Mouse (Mus musculus) MEL-GATA-1-ER (cell line): Measurements from ENCODE around the gene Sh3glb2.

Source experiments
- DNase-seq: peaks from one replicate; pipeline ENCODE4 v3.0.0-alpha.2; 2012; ENCODE audit warnings: low read depth; ENCODE audit errors: extremely low read depth

Sh3glb2 gene

GRCm38 (mm10) chr2:30380564-30381376 is 21.6 kb upstream of the Sh3glb2 start:
- no peak for DNase-seq

- DNase-seq, result no peak
Observed at GRCm38 (mm10) chr2:30379307-30379706, 20.2 kb upstream of the Sh3glb2 start.

GRCm38 (mm10) chr2:30377721-30378120 is 18.6 kb upstream of the Sh3glb2 start:
- no peak for DNase-seq

DNA sequence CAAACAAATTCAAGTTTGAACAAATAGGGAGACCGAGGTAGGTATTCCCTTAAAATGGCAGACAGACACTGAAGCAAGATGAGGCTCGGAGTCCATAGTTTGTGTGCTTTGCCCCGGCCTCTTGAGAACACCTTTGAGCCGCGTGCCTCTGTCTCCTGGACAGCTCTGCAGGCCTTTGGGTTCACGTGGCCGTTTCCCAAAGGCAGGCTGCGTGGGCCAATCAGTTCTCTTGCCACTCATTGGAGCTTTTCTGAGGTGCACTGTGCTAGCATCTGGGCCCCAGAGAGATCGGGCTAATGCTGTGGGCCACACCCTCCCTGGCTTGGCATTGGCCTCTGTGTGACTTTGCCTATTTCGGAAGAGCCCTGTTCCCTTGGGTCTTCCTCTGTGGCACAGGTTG is 16.8 kb upstream of the Sh3glb2 start:
- DNase-seq, result no peak

GRCm38 (mm10) chr2:30372726-30373125 is 13.6 kb upstream of the Sh3glb2 start:
- DNase-seq, result no peak

DNA sequence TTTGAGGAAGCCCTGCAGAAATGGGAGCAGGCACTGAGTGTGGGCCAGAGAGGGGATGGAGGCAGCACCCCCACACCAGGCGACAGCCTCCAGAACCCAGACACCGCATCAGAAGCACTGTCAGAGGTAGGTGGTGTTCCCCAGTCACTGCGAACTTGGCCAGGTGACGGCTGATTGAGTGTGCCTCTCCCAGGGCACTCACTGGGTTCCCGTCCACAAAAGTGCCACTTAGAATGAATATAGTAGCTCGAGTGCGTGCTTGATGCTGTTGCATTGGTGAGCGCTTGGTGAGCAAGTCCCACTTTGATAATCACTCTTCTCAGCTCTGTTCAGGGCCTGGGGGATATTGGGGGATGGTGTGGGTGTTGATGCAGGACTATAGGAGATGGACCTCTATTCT is 12.4 kb upstream of the Sh3glb2 start:
- no peak for DNase-seq

DNA sequence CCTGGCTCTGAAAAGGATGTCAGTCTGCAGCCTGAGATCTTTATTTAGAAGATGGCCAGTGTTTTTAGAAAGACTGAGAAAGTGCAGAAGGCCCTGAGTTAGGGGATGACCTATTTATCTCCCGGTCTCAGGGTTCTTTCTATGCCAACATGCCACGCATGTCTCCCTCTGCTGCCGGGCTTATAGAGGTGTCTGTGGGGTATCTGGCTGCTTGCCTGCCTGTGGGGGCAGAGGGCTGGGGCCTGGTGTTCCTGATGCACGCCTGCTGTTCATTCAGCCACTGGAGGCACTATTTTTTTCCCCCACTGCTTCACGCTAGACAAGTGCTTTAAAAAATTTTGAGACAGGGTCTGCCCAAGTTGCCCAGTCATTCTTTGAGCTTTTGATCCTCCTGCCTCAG is 7.1 kb upstream of the Sh3glb2 start:
- DNase-seq, result no peak

DNA sequence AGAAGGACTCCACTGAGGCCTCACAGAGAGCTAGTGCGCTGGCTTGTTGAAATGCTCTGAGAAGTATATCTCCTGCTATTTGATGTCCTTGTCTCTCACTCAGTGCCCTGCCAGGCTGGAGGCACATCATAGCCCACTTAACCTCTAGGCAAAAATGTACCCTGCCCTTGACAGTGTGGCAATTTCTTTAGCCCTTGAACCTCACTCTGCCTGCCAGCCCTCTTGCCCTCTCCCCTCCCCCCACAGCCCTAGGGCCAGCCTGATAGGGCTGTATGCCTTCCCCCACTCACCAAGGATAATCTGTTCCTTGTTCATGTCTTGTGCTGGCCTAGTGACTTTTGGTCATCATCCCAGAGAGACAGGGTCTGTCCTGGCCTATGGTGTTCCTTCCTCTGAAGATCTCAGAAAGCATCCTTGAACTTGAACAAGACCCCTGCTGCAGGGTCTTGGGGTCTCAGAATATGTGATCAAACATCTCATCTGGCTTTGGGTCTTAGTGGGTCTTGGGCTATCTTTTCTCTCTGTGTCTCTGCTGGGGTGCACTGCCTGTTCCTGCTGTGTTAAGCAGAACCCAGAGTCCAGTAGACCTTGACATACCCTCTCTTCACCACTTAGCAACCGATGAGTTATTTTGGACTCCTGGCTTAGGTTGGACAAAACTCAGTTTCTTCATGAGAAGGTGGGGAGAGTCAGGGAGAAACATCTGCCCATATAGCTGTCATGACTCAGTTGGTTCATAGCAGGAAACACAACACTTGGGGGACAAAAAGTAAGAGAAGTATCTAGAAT is 6.3 kb upstream of the Sh3glb2 start:
- no peak for DNase-seq

GRCm38 (mm10) chr2:30363773-30364650 is 4.9 kb upstream of the Sh3glb2 start, which contains the start of gene Miga2:
Gene Miga2, plus strand, starts transcription at chr2:30364233.
- peak; percentile 98 for DNase-seq

GRCm38 (mm10) chr2:30362865-30363264 is 3.7 kb upstream of the Sh3glb2 start:
- no peak for DNase-seq

GRCm38 (mm10) chr2:30360626-30361025 is 1.5 kb upstream of the Sh3glb2 start:
- no peak for DNase-seq

- DNase-seq, result no peak
Observed at GRCm38 (mm10) chr2:30357552-30358510, 1.3 kb downstream of the Sh3glb2 start.

GRCm38 (mm10) chr2:30356906-30357305 is 2.2 kb downstream of the Sh3glb2 start:
- DNase-seq, result no peak

DNA sequence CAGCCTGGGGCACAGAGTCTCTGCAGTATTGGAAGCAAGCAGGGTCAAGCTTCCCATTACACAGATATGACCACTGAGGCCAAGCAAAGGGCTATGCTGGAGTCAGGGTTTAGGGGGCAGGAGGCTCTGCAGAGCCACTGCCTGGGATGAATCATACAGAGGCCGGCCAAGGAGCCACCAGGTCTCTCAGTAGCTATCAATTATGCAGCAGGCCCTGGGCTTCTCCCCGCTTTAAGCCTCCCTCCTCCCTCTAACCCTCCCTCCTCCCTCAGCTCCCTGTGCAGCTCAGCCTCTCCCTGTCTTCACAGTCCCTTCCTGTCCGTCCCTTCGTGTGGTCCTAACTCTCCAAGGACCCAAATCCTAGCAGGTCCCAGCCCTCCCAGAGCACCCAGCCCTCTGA is 2.9 kb downstream of the Sh3glb2 start:
- no peak for DNase-seq

DNA sequence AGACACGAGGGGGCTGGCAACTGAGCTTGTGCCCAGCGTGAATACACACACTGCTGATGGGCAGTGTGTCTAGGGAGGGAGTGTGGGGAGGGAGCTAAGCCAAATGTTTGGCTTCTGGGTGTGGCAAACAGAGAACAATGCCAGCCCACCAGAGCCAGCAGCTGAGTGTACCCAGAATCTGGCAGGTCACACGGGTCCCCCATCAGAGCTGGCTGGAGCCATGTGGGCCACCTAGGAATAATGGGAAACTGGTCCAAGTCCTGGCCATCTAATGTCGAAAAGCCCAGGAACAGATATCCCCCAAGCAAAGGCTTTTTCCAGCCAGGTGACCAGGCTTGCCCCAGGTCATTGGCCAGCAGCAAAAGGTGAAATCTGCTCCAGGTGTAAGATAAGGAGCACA is 3.3 kb downstream of the Sh3glb2 start:
- DNase-seq, result no peak

DNA sequence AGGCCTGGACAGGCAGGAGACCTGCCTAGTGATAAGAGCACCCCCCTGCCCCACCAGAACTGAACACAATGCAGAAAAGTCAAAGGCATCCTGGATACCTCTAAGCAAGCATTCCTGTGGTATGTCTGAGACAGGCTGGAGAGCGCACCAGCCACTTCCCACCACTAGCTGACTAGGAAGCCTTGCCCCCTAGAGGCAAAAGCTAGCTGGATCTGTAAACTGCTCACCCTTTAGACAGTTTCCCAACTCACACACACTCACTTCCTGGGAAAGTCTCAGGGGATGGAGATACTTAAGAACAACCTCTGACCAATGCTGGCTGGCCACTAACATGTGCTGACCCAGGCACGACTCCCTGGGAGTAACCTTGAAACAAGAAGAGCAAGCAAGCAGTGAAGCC is 8.0 kb downstream of the Sh3glb2 start:
- DNase-seq, result no peak

DNA sequence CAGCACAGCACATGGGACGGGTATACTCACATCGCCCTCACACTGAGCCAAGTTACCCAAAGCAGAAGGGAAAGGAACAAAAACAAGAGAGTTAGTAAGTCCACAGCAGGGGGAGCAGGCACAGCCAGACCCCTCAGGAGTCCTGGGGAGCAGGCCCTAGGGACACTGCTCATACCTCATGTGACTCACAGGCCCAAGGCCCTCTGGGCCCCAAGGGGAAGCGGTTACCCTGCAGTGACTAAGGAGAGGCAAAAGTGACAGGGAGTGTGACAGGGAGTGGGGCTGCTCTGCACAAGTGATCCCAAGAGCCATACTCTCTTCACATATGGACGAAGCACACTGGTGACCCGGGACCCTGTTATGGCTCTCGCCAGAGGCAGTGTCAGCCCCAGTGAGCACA is 9.9 kb downstream of the Sh3glb2 start:
- no peak for DNase-seq

DNA sequence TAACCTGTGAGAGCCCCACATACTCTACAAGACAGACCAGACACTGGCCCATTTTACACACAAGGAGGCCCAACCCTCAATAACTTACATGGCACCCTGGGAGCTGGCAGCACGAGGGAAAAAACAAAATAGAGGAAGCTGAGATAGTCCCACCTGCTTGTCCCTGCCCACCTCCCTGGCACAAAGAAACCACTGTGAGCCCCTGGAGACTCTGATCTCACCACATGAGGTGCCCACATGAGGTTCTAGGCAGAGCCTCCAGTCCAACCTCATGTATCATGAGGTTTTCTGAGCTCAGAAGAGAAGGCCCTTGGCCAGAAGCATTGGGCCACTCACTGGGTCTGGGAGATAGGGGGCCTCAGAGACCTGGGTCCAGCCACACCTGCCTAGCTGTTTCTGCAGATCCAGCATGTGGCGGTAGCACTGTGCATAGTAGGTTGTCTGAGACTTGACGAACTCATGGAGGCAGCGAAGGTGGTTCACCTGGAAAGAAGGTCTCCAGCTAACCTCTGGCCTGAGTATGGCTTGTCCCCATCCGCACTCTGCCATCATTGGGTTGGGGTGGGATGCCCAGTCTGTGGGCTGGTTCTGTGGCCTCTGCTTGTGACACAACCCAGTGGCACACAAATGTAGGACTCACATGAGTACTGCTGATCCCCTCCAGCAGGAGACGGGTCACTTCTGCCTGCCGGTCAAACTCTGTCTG is 13.0 kb downstream of the Sh3glb2 start:
- no peak for DNase-seq

GRCm38 (mm10) chr2:30343601-30344137 is 15.5 kb downstream of the Sh3glb2 start:
- no peak for DNase-seq

- no peak for DNase-seq
Observed at GRCm38 (mm10) chr2:30342544-30342943, 16.6 kb downstream of the Sh3glb2 start.
